Mouse (Mus musculus) adrenal gland, adult 8-10 months (tissue): ENCODE data around the gene Ctag2. TPM values are rescaled to one million over a fixed set of nuclear protein-coding genes. Genes with fewer than 3 reads are reported as not detected.

ENCODE experiments used
- DNase-seq: peaks from one replicate; pipeline ENCODE4 v3.0.0; 2022
- total RNA-seq, 4 experiments: library from RNA; stranded (reverse); gene quantifications; 2 replicates each; pipeline ENCODE4 v1.2.4; 2022

The Ctag2 gene
- total RNA-seq, result not detected

- DNase-seq, result no peak
Measured at GRCm38 (mm10) chrX:65047344-65047743, at the start of gene Ctag2. Gene Ctag2, plus strand, starts transcription at chrX:65047644.
